Mouse (Mus musculus): ENCODE measurements around the gene Acot8. TPM values are rescaled to one million over a fixed set of nuclear protein-coding genes. Genes with fewer than 3 reads are reported as not detected.
A peak's percentile ranks its signal among the peaks of the same experiment; 100 is the strongest.

Gene Acot8
- polyA plus RNA-seq, 1 experiment from 2014 or later = 13.9 TPM

DNA sequence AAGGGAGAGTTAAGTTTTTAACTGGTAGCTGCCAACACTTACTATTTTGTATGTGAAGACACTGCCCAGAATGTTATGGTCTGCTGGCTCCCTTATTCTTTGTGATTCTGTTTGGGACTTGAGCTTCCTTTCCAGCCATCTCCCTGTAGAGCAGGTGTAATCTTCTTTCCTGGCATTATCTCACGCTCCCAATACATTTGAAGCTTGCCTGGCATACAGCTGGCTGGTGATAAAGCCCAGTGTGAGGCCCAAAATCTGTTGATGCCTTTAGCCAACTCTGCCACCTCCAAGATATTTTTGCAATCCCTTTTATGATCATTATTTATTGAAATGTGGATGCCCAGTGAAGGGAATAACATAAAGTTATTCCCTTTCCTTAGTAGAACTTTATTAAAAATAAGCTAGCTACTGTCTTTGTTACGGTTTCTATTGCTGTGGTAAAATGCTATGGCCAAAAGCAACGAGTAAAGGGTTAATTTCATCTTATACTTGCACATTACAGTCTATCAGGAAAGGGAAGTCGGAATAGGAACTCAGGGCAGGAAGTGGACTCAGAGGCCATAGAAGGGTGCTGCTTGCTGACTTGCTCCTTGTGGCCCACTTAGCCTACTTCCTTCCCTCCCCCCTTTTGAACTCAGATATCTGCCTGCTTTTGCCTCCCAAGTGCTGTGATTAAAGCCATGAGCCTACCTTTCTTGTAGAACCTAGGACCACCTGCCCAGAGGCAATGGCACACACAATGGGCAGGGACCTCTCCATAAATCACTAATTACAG lies 44.4 kb downstream of the Acot8 start:
- no peaks in the 10 kb centered on the region for H3K4me1 ChIP-seq
- no peak for DNase-seq (ENCODE audit: low spot score)
- H3K27ac ChIP-seq (replicated peaks) = no peak overlapping the region
- no peak overlapping the region for H3K4me3 ChIP-seq
- 86% methylated on average over 4 of the region's 4 CpGs for WGBS
- H3K36me3 ChIP-seq (replicated peaks) = peaks cover 94% of the 10 kb centered on the region
- H3K9me3 ChIP-seq = no peaks in the 10 kb centered on the region
- no peaks in the 10 kb centered on the region for H3K27me3 ChIP-seq (replicated peaks; ENCODE audit: low read depth, poor library complexity, severe bottlenecking)

DNA sequence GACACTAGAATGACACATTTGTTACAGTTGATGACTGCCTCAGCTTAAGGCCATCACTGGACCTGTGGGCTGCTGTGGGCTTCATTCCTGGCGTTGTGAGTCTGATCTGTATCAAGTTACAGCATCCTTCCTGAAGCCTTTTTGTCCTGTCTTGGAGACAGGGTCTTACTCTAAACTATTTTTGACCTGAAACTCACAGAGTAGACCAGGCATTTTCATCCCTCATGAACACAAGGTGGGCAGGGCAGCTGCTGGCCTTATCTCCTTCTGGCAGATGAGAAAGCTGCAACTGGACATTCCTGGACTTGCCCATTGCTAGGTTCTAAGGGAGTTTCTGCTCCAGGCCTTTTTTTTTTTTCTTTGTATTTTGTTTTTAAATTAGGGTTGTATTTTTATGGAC lies 46.0 kb downstream of the Acot8 start:
- Histone ChIP-seq H3K4me3 (no peak overlapping the region), H3K27ac (replicated peaks) (no peak overlapping the region), H3K4me1 (no peaks in the 10 kb centered on the region), H3K9me3 (no peaks in the 10 kb centered on the region), H3K27me3 (replicated peaks; ENCODE audit: low read depth, poor library complexity, severe bottlenecking) (no peaks in the 10 kb centered on the region), H3K36me3 (replicated peaks) (peaks cover 100% of the 10 kb centered on the region)
- WGBS = 54% methylated on average over 1 of the region's 1 CpGs
- no peak for DNase-seq (ENCODE audit: low spot score)

DNA sequence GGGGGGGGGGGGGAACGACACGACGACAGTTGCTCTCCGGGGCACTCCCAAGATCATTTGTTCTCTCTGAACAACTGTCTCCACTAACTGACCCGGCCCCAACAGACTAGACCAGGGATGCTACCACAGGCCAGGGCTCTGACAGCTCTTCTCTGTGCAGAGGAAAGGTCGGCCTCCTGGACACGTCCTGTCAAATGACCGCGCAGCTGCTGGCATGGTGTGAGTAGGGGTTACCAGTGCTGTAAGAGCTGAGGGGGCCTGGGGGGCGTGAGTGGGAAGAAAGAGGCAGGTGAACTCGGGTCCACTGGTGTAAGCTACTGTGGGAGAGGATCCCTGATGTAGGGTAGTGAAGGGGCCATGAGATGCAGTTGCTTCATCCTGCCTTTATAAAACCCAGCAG lies 46.8 kb downstream of the Acot8 start:
- Histone ChIP-seq H3K9me3 (no peaks in the 10 kb centered on the region), H3K27ac (replicated peaks) (no peak overlapping the region), H3K4me1 (no peaks in the 10 kb centered on the region), H3K4me3 (no peak overlapping the region), H3K36me3 (replicated peaks) (peaks cover 100% of the 10 kb centered on the region), H3K27me3 (replicated peaks; ENCODE audit: low read depth, poor library complexity, severe bottlenecking) (no peaks in the 10 kb centered on the region)
- 95% methylated on average over 11 of the region's 11 CpGs for WGBS
- no peak for DNase-seq (ENCODE audit: low spot score)

DNA sequence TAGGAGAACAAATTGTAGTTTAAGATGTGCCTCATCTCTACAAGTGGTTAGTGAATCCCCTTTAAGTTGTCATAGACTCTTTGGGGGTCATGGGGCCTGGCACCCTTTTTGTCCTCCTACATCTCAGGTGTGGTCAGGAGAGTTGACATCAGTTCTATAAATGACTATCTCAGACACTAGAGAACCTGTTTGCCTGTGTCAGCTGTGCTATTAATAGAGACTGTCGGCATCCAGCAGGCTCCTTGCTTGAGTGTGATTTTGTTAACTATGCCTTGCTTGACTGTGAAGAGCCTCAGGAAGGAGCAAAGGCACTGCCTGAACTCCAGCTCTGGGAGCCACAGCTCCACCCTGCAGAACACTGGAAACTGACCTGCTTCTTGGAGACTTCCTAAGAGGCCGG lies 49.9 kb downstream of the Acot8 start:
- 90% methylated on average over 2 of the region's 2 CpGs for WGBS
- peaks cover 100% of the 10 kb centered on the region for H3K36me3 ChIP-seq (replicated peaks)
- no peak overlapping the region for H3K27ac ChIP-seq (replicated peaks)

DNA sequence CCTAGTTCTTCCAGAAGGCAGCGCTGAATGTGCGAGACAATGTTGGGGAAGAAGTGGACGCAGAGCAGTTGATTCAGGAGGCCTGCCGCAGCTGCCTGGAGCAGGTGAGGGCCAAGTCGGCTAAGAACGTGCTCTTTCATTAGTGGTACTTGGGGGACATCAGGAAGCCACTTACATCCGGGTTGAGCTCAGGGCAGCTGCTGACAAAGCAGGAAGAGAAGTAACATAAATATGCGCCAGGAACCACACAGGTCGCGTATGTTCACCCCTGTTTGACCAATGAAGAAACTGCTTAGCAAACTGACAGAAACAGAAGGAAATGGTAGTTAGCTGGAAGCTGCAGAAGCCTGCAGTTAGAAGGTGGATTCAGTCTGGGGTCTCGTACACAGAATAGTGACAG lies 50.6 kb downstream of the Acot8 start:
- Histone ChIP-seq H3K27ac (replicated peaks) (no peak overlapping the region), H3K9me3 (no peaks in the 10 kb centered on the region), H3K4me1 (no peaks in the 10 kb centered on the region), H3K4me3 (no peak overlapping the region), H3K27me3 (replicated peaks; ENCODE audit: low read depth, poor library complexity, severe bottlenecking) (no peaks in the 10 kb centered on the region), H3K36me3 (replicated peaks) (peaks cover 100% of the 10 kb centered on the region)
- 90% methylated on average over 11 of the region's 11 CpGs for WGBS
- DNase-seq (ENCODE audit: low spot score) = no peak

More for the DNA sequence above, 49.9 kb downstream of the Acot8 start:
- Histone ChIP-seq H3K9me3 (no peaks in the 10 kb centered on the region), H3K4me1 (no peaks in the 10 kb centered on the region), H3K4me3 (no peak overlapping the region), H3K27me3 (replicated peaks; ENCODE audit: low read depth, poor library complexity, severe bottlenecking) (no peaks in the 10 kb centered on the region)
- DNase-seq (ENCODE audit: low spot score) = no peak

DNA sequence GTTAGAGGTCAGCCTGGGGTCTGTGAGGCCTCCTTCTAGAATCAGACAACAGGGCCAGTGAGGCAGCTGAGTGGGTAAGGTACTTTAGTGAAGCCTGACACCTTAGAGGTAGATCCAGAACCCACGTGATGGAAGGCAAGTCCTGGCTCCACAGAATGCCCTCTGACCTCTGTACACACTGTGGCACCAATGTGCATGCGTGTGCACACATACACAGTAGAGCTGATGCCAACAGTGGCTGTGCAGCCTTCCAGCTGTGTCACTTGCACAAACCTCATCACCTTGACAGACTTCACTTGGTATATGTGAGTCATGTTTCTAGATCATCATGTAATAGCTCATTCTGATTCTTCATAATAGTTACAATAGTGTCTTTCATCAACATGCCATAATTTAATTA lies 52.2 kb downstream of the Acot8 start:
- H3K4me1 ChIP-seq = 0 out of 2 replicates have a peak, but pooled peaks cover 2% of the 10 kb centered on the region
- no peak overlapping the region for H3K4me3 ChIP-seq
- no peaks in the 10 kb centered on the region for H3K27me3 ChIP-seq (replicated peaks; ENCODE audit: low read depth, poor library complexity, severe bottlenecking)
- no peak for DNase-seq (ENCODE audit: low spot score)
- no peak overlapping the region for H3K27ac ChIP-seq (replicated peaks)
- 89% methylated on average over 2 of the region's 2 CpGs for whole genome bisulfite sequencing
- H3K36me3 ChIP-seq (replicated peaks) = peaks cover 100% of the 10 kb centered on the region
- H3K9me3 ChIP-seq = no peaks in the 10 kb centered on the region

DNA sequence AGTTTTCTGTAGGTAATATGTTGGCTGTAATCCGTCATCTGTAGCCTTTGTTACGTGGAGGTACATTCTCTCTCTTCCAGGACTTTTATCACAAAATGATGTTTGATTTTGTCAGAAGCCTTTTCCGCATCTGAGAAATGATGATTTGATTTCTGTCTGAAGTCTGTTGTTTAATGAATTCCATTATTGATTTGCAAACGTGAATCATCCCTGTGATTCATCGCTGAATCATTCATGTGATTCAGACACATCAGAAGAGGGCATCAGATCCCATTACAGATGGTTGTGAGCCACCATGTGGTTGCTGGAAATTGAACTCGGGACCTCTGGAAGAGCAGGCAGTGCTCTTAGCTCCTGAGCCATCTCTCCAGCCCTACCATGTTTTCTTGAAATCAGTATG lies 55.7 kb downstream of the Acot8 start:
- H3K27me3 ChIP-seq (replicated peaks; ENCODE audit: low read depth, poor library complexity, severe bottlenecking) = no peaks in the 10 kb centered on the region
- DNase-seq (ENCODE audit: low spot score) = no peak
- H3K36me3 ChIP-seq (replicated peaks) = peaks cover 68% of the 10 kb centered on the region
- H3K4me3 ChIP-seq = no peak overlapping the region
- peaks cover 20% of the 10 kb centered on the region for H3K4me1 ChIP-seq
- no peak overlapping the region for H3K27ac ChIP-seq (replicated peaks)
- H3K9me3 ChIP-seq = no peaks in the 10 kb centered on the region
- WGBS = 90% methylated on average over 6 of the region's 6 CpGs

DNA sequence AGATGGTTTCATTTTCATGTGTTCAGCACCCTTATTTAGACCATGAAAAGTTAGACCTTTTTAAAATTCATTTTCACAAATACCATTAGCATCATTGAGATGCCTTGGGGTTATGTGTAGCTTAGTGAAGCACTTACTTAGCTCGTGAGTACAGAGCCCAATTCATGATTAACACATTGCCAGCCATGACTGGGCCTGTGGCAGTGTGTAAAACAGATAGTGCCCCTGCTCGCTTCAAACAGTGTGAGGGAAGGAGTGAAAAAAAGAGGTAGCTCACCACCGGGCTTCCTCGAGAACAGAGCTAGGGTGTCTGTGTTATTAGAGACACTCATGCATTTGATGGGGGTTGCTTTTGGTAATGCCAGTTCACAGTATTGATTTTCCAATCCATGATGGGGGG lies 56.5 kb downstream of the Acot8 start:
- DNase-seq (ENCODE audit: low spot score) = no peak
- 88% methylated on average over 4 of the region's 4 CpGs for WGBS
- H3K9me3 ChIP-seq = no peaks in the 10 kb centered on the region
- peaks cover 60% of the 10 kb centered on the region for H3K36me3 ChIP-seq (replicated peaks)
- H3K27me3 ChIP-seq (replicated peaks; ENCODE audit: low read depth, poor library complexity, severe bottlenecking) = no peaks in the 10 kb centered on the region
- no peak overlapping the region for H3K4me3 ChIP-seq
- H3K4me1 ChIP-seq = peaks cover 20% of the 10 kb centered on the region
- H3K27ac ChIP-seq (replicated peaks) = no peak overlapping the region

DNA sequence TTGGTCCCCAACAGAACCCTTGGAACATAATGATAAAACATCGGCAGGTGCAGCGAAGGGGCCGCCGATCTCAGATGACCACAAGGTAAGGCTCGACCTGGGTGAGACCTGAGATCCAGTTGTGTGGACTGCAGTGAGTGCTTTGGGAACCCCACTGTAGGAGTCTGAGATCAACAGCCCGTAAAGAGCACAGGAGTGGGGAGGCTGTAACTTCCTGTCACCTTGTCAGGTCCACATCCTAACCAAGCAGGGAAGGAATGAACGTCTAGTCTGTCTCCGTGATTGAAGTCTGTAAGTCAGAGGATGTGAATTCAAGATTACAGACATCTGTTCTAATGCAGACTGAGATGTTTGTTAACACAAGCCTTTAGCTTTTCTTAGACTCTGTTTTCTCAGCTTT lies 58.0 kb downstream of the Acot8 start:
- Histone ChIP-seq H3K4me3 (peak overlapping the region; percentile 92), H3K9me3 (no peaks in the 10 kb centered on the region), H3K4me1 (peaks cover 20% of the 10 kb centered on the region), H3K27ac (replicated peaks) (peak overlapping the region; percentile 95; the same call in 1 of the 2 replicates), H3K27me3 (replicated peaks; ENCODE audit: low read depth, poor library complexity, severe bottlenecking) (no peaks in the 10 kb centered on the region), H3K36me3 (replicated peaks) (peaks cover 45% of the 10 kb centered on the region)
- WGBS = 61% methylated on average over 8 of the region's 8 CpGs
- DNase-seq (ENCODE audit: low spot score) = no peak

DNA sequence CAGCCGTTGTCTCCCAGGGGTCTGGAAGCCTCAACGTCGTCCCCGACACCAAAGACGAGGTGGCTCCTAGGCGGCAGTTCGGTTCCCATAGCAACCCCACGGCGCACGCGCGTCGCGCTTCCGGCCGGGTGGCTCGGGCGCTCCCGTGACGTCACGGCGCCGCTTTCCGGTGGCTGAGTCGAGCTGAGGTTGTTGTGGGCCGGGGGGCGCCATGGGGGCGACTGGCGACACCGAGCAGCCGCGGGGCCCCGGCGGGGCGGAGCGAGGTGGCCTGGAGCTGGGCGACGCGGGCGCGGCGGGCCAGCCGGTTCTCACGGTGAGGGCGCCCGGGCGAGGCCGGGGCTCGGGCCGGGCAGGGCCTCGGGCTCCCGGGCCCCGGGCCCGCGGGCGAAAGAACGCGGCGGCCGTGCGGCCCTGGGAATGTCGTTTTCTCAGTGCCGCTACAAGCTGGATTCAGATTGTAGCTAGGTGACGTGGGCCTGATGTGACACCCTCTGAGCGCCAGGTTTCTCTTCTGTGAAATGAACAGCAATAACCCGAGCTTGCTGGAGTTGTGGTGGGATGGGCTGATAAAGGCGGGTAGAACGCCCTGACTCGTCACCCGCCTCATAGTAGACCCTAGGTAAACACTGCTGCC lies 58.7 kb downstream of the Acot8 start, which contains the start of the genes Wfdc3 and Dnttip1:
Gene Wfdc3 (minus strand): TSS at position 89 of the 637 bp plus-strand sequence.
Gene Dnttip1 (plus strand): TSS at position 141 of the 637 bp plus-strand sequence.
- peak; percentile 96 for DNase-seq (ENCODE audit: low spot score)
- Histone ChIP-seq H3K36me3 (replicated peaks) (peaks cover 37% of the 10 kb centered on the region), H3K4me3 (peak within 1 kb of the TSS; percentile 92), H3K9me3 (no peaks in the 10 kb centered on the region), H3K27ac (replicated peaks) (peak within 1 kb of the TSS; percentile 95), H3K4me1 (peaks cover 20% of the 10 kb centered on the region), H3K27me3 (replicated peaks; ENCODE audit: low read depth, poor library complexity, severe bottlenecking) (no peaks in the 10 kb centered on the region)
- under 1% methylated on average over 70 of the region's 70 CpGs for WGBS

DNA sequence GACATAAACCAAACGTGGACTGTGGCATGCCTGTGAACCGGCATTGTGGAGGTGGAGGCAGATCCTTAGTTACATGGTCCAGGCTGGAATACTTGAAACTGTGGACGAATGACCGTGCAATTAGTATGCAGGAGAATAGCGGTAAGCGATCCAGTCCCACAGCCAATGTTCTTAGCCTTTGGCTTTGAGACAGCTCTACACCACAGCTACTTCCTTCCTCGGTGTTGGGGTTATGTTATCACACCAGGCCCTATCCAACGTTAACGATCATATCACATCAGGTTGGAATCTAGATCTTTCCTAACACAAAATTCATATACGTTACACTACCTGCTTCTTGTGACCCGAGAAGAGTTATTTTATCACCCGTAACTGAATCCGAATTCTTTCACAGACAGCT lies 59.7 kb downstream of the Acot8 start:
- no peaks in the 10 kb centered on the region for H3K9me3 ChIP-seq
- no peaks in the 10 kb centered on the region for H3K27me3 ChIP-seq (replicated peaks; ENCODE audit: low read depth, poor library complexity, severe bottlenecking)
- WGBS = 75% methylated on average over 13 of the region's 13 CpGs
- H3K36me3 ChIP-seq (replicated peaks) = peaks cover 28% of the 10 kb centered on the region
- DNase-seq (ENCODE audit: low spot score) = no peak
- no peak overlapping the region; the same call in 1 of the 2 replicates for H3K27ac ChIP-seq (replicated peaks)
- peaks cover 22% of the 10 kb centered on the region for H3K4me1 ChIP-seq
- peak overlapping the region; percentile 92 for H3K4me3 ChIP-seq

Data from embryonic facial prominence, embryonic 10.5 days (tissue).